Mouse (Mus musculus): ENCODE measurements at regions not wholly inside any gene's neighbourhood (a gene's known extent, or its start where the extent isn't known, plus 50 kb on each side); places are given as distances from the start of the nearest gene placed in this dataset.

- Histone ChIP-seq H3K4me3 (ENCODE audit: insufficient read depth, low read length) (no peak overlapping the region), H3K27ac (ENCODE audit: insufficient read depth, low read length) (no peak overlapping the region), H3K4me1 (ENCODE audit: control insufficient read depth, insufficient read depth, low read length) (0 out of 2 replicates have a peak, but pooled peaks cover 2% of the 10 kb centered on the region)
- TF ChIP-seq POLR2A (IDR thresholded peaks at IDR 0.05; ENCODE audit: low read depth, low read length), result no peak
- TF ChIP-seq CTCF (IDR thresholded peaks at IDR 0.05; ENCODE audit: borderline replicate concordance, insufficient read depth, low read length), result no peak
Measured at GRCm38 (mm10) chr12:5771399-5771978, 396.0 kb upstream of the Klhl29 start.

GRCm38 (mm10) chr12:5770531-5770930 lies 395.0 kb upstream of the Klhl29 start:
- Histone ChIP-seq H3K4me3 (ENCODE audit: insufficient read depth, low read length) (no peak overlapping the region), H3K27ac (ENCODE audit: insufficient read depth, low read length) (peak overlapping the region; percentile 49; the same call in 1 of the 2 replicates), H3K4me1 (ENCODE audit: control insufficient read depth, insufficient read depth, low read length) (0 out of 2 replicates have a peak, but pooled peaks cover 2% of the 10 kb centered on the region)
- no peak for TF ChIP-seq CTCF (IDR thresholded peaks at IDR 0.05; ENCODE audit: borderline replicate concordance, insufficient read depth, low read length)
- TF ChIP-seq POLR2A (IDR thresholded peaks at IDR 0.05; ENCODE audit: low read depth, low read length), result no peak

DNA sequence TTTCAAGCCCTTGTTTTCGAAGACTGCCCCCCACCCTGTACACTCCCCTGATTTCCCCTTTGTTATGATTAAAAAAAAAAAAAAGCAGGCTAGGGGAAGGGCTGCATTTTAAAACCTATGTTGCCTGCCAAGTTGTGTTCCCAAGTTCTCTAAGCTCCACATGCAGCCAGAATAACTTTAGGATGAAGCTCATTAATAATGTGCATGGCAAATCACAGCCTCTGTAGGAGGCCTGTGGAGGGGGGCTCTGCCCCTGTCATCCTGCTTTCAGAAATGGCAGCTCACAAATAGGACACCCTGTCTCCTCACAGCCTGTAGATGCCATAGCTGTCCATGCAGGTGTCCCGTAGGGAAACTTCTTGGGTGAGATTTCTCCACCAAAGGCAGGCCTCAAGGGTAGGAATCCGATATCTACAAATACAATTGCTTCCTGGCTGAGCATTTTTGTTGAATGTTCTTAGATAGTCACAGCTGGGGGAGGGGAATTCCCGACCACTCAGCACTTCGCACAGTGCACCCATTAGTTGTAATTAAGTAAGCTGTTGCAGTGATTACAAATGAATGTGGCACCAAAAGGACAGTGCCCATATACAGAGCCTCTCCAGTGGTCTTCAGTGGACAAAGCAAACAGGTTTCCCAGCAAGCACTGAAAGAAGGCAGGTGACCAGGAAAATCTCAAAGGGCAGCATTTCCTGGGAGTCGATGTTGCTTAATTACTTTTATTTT lies 389.1 kb upstream of the Klhl29 start:
- Histone ChIP-seq H3K4me1 (ENCODE audit: control insufficient read depth, insufficient read depth, low read length) (peaks cover 2% of the 10 kb centered on the region; the same call in 1 of the 2 replicates), H3K27ac (ENCODE audit: insufficient read depth, low read length) (no peak overlapping the region), H3K4me3 (ENCODE audit: insufficient read depth, low read length) (no peak overlapping the region)
- no peak for TF ChIP-seq CTCF (IDR thresholded peaks at IDR 0.05; ENCODE audit: borderline replicate concordance, insufficient read depth, low read length)
- no peak for TF ChIP-seq POLR2A (IDR thresholded peaks at IDR 0.05; ENCODE audit: low read depth, low read length)

DNA sequence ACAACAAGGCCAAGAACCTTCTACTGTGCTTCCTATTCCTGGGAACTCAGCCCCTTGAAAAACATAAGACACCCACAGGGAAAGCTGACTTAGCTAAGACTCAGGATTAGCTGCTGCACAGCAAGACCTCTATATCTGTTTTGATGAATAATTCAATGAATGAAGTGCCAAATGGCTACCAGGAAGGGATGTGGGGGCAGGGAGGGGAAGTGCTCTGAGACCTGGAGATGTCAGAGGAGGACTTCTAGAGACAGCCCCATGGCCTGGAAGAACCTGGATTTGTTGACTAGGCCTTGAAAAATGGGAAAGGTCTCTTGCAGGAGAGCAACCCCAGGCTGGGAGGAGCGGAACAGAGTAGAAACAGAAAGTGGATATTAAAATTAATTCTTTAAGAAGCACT lies 388.5 kb upstream of the Klhl29 start:
- no peak for TF ChIP-seq POLR2A (IDR thresholded peaks at IDR 0.05; ENCODE audit: low read depth, low read length)
- TF ChIP-seq CTCF (IDR thresholded peaks at IDR 0.05; ENCODE audit: borderline replicate concordance, insufficient read depth, low read length), result no peak
- H3K27ac ChIP-seq (ENCODE audit: insufficient read depth, low read length), result no peak overlapping the region
- peaks cover 2% of the 10 kb centered on the region; the same call in 1 of the 2 replicates for H3K4me1 ChIP-seq (ENCODE audit: control insufficient read depth, insufficient read depth, low read length)
- no peak overlapping the region for H3K4me3 ChIP-seq (ENCODE audit: insufficient read depth, low read length)

DNA sequence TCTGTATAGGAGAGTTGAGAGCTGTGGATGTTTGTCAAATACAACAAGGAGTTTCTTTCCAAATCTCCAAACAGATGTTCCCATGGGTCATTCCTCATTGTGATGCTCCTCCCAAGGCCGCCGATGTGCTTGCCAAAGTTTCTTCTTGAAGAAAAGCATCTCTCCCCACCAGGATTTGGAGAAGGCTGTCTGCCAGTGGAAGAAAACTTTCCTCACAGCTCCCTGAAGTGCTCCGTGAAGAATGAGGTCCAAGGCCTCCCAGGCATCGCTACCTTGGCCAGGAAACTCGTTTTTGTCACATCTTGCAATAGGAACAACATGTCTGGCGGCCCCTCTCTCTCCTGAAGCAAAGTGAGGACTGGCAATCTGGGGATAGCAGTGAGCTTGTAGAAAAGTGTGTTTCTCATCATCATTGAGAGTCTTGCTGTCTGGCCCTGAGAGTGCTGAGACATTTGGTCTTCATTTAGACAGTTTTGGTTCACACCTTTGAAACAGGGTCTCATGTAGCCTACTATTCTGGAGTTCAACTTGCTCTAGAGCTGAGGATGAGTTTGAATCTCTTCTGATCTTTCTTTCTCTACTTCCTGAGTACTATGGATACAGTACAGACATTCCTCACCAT lies 386.9 kb upstream of the Klhl29 start:
- no peak overlapping the region for H3K4me3 ChIP-seq (ENCODE audit: insufficient read depth, low read length)
- TF ChIP-seq POLR2A (IDR thresholded peaks at IDR 0.05; ENCODE audit: low read depth, low read length) (no peak), CTCF (IDR thresholded peaks at IDR 0.05; ENCODE audit: borderline replicate concordance, insufficient read depth, low read length) (no peak)
- H3K27ac ChIP-seq (ENCODE audit: insufficient read depth, low read length), result peak overlapping the region; percentile 72
- peaks cover 2% of the 10 kb centered on the region; the same call in 1 of the 2 replicates for H3K4me1 ChIP-seq (ENCODE audit: control insufficient read depth, insufficient read depth, low read length)

- peaks cover 6% of the 10 kb centered on the region; the same call in 1 of the 2 replicates for H3K4me1 ChIP-seq (ENCODE audit: control insufficient read depth, insufficient read depth, low read length)
- H3K4me3 ChIP-seq (ENCODE audit: insufficient read depth, low read length), result no peak overlapping the region
- no peak overlapping the region for H3K27ac ChIP-seq (ENCODE audit: insufficient read depth, low read length)
- TF ChIP-seq POLR2A (IDR thresholded peaks at IDR 0.05; ENCODE audit: low read depth, low read length) (no peak), CTCF (IDR thresholded peaks at IDR 0.05; ENCODE audit: borderline replicate concordance, insufficient read depth, low read length) (no peak)
Measured at GRCm38 (mm10) chr12:5759485-5759884, 384.0 kb upstream of the Klhl29 start.

- Histone ChIP-seq H3K27ac (ENCODE audit: insufficient read depth, low read length) (peak overlapping the region; percentile 90), H3K4me1 (ENCODE audit: control insufficient read depth, insufficient read depth, low read length) (peaks cover 6% of the 10 kb centered on the region; the same call in 1 of the 2 replicates), H3K4me3 (ENCODE audit: insufficient read depth, low read length) (no peak overlapping the region)
- TF ChIP-seq POLR2A (IDR thresholded peaks at IDR 0.05; ENCODE audit: low read depth, low read length) (no peak), CTCF (IDR thresholded peaks at IDR 0.05; ENCODE audit: borderline replicate concordance, insufficient read depth, low read length) (no peak)
Measured at GRCm38 (mm10) chr12:5757766-5758165, 382.3 kb upstream of the Klhl29 start.

DNA sequence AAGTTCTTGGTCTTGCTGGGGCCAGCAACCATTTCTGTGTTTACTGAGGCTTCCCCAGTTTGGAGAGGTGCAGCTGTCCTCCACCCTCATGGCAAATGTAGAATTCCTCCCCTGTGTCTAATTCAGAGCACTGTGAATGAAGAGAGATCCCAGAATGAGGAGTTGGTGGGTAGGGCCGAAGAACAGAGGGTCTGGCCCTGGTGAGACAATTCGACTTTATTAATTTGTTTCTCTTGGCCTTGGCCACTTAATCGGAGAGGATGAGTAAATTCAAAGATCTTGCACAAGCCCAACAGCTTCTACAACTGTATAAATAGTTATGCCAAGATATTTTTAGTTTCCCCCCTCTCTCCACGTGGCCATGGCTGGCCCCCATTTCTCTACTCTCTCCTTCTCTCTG lies 381.9 kb upstream of the Klhl29 start:
- Histone ChIP-seq H3K4me1 (ENCODE audit: control insufficient read depth, insufficient read depth, low read length) (peaks cover 6% of the 10 kb centered on the region; the same call in 1 of the 2 replicates), H3K4me3 (ENCODE audit: insufficient read depth, low read length) (no peak overlapping the region), H3K27ac (ENCODE audit: insufficient read depth, low read length) (peak overlapping the region; percentile 42; the same call in 1 of the 2 replicates)
- TF ChIP-seq POLR2A (IDR thresholded peaks at IDR 0.05; ENCODE audit: low read depth, low read length) (no peak), CTCF (IDR thresholded peaks at IDR 0.05; ENCODE audit: borderline replicate concordance, insufficient read depth, low read length) (no peak)

DNA sequence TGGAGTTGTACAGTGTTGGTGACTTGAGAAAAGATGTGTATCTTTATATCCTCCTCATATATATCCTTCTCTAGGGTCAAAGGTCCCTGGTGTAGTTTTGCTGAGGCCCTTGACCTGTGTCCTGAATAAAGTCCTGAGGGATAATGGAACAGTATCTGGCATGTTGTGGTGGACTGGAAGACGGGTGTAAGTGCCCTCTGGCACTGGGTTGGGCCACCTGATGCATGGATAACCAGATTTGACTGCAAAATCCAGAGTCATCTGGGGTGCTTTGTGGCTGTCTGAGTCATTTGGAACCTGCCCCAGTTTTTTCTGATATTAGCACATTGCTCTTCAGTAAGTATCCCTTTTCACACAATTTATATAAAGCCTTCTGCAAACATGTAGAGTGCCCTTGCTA lies 378.3 kb upstream of the Klhl29 start:
- Histone ChIP-seq H3K4me3 (ENCODE audit: insufficient read depth, low read length) (no peak overlapping the region), H3K27ac (ENCODE audit: insufficient read depth, low read length) (no peak overlapping the region), H3K4me1 (ENCODE audit: control insufficient read depth, insufficient read depth, low read length) (0 out of 2 replicates have a peak, but pooled peaks cover 4% of the 10 kb centered on the region)
- TF ChIP-seq CTCF (IDR thresholded peaks at IDR 0.05; ENCODE audit: borderline replicate concordance, insufficient read depth, low read length) (no peak), POLR2A (IDR thresholded peaks at IDR 0.05; ENCODE audit: low read depth, low read length) (no peak)
